20 mouse cellular contexts compared by ENCODE assay signal in genomic region chr13:40676730-40677129, GRCm38 (mm10).
"Had no signal": no experiment of that assay in that cellular context is flagged by ENCODE, and none has a peak within 500 bp of the region (broad histone marks: within the 10 kb centered on the region; RNA-seq: fewer than 3 reads in every experiment).

No protein-coding gene starts in this region.

- DNase-seq: kidney, adult 8-10 months; kidney, postnatal 10 days; kidney, postnatal 4 days; left cerebral cortex, postnatal 4 days; lung, adult 18-20 months; lung, postnatal 10 days; lung, postnatal 36 days; thymus, adult 2 months; thymus, postnatal 14 days had no signal

- H3K4me1 ChIP-seq: kidney, embryonic 15.5 days; limb, embryonic 15.5 days; lung, embryonic 15.5 days; megakaryocyte, embryonic 14.5 days; midbrain, embryonic 10.5 days; midbrain, embryonic 13.5 days had no signal

- H3K9ac ChIP-seq: kidney, embryonic 15.5 days; limb, embryonic 12.5 days; limb, embryonic 15.5 days; liver, embryonic 14.5 days; lung, embryonic 15.5 days; midbrain, embryonic 13.5 days had no signal

- H3K4me3 ChIP-seq: kidney, embryonic 15.5 days; limb, embryonic 12.5 days; limb, embryonic 15.5 days; lung, embryonic 15.5 days; megakaryocyte, embryonic 14.5 days; midbrain, embryonic 10.5 days; midbrain, embryonic 13.5 days; myocyte had no signal

- ATAC-seq: midbrain, embryonic 13.5 days; midbrain, embryonic 16.5 days had no signal

- H3K9me3 ChIP-seq: kidney, embryonic 15.5 days; limb, embryonic 12.5 days; limb, embryonic 15.5 days; lung, embryonic 15.5 days; midbrain, embryonic 10.5 days; midbrain, embryonic 13.5 days had no signal

- H3K27me3 ChIP-seq: megakaryocyte, embryonic 14.5 days had no signal

- H3K4me2 ChIP-seq: kidney, embryonic 15.5 days; limb, embryonic 12.5 days; limb, embryonic 15.5 days; liver, embryonic 11.5 days; lung, embryonic 15.5 days; midbrain, embryonic 13.5 days had no signal

- H3K27ac ChIP-seq: kidney, embryonic 15.5 days; limb, embryonic 12.5 days; limb, embryonic 15.5 days; liver, embryonic 14.5 days; lung, embryonic 15.5 days; midbrain, embryonic 10.5 days; midbrain, embryonic 13.5 days had no signal

- H3K36me3 ChIP-seq: kidney, embryonic 15.5 days; limb, embryonic 12.5 days; limb, embryonic 15.5 days; lung, embryonic 15.5 days; midbrain, embryonic 10.5 days; midbrain, embryonic 13.5 days had no signal
